Mouse (Mus musculus) cerebellum, postnatal 10 days (tissue): ENCODE data around the gene Spata32.
A peak's percentile ranks its signal among the peaks of the same experiment; 100 is the strongest.

Experiments used
- DNase-seq, 2 experiments: peaks; one replicate each; pipeline ENCODE4 v3.0.0; 2021; ENCODE audit warnings: mixed read lengths in 2 of 2

The Spata32 gene

DNA sequence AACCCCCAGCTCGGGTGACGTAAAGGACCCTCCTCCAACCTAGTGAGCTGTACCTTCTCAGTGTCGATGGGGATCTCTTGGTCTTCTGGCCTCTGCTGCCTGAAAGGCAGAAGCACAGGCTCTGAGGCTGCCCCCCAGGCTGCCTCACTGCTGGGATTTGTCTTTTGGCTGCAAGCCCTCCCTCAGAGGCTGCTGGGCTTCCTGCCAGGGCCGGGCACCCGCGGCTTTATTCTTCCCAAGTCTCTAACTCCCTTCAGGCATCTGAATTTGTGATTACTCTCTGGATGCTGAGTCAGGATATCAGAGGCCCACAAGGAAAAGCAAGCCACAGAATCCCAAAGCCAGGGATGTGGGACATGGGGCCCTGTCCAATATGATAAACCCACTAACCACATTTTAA is 16.6 kb downstream of the Spata32 start:
- DNase-seq = peak; percentile 76 to 84

- DNase-seq = peak; percentile 91 to 92
These were observed 19.1 kb downstream of the Spata32 start for GRCm38 (mm10) chr11:103198911-103199803.

DNA sequence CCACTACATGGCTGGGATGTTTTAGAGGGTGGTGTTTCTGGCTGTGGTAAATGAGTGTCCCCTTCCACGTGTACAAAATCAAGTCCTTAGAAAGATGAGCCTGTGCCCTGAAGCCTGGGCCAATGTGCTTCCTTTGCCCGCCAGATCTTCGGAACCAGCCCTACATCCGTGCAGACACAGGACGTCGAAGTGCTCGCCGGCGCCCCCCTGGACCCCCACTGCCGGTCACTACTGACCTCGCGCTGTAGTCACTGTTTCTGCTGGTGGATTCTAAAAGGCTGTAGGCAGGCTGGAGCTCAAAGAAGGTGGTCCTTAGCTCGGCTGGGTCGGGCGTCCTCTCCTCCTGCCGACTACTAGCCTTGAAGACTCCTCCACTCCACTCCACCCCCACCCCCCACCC is 19.9 kb downstream of the Spata32 start:
- DNase-seq = peak in 1 of 2 experiments; percentile 43

DNA sequence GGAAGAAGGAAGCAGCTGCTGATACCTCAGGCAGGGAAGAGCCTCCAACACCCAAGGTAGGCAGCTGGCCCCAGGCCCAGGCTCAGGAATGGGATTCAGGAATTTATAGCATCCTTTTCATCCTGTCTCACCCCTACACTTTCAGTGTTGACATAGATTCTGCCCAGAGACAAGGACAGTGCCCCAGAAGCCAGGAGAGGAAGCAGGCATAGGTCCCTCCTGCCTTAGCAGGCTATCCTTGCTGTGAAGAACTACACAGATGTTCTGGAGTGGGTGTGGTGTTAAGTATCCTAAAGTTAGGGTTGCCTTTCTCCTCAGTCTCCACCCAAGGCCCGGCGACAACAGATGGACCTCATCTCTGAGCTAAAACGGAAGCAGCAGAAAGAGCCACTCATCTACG is 20.9 kb downstream of the Spata32 start:
- peak in 1 of 2 experiments; percentile 25 for DNase-seq

DNA sequence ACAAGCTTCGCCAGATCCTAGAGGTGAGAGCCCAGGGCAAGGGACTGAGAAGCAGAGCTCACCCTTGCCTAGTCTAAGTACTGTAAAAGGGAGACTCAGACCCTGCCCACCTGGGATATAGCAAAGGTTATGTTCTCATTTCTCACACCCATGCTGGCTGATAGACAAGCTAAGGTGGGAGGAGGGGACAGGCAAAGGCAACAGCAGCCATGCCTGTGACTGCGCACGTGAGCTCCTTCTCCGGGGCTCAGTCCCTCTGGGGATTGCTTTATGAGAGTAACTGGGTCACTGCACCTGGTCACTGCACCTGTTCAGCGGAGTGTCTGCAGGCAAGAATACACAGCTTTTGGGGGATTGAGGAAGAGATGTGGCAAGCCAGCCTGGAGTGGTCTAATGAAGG is 22.6 kb downstream of the Spata32 start:
- DNase-seq = peak in 1 of 2 experiments; percentile 32

GRCm38 (mm10) chr11:103195236-103195635 is 23.0 kb downstream of the Spata32 start:
- DNase-seq = peak in 1 of 2 experiments; percentile 45

DNA sequence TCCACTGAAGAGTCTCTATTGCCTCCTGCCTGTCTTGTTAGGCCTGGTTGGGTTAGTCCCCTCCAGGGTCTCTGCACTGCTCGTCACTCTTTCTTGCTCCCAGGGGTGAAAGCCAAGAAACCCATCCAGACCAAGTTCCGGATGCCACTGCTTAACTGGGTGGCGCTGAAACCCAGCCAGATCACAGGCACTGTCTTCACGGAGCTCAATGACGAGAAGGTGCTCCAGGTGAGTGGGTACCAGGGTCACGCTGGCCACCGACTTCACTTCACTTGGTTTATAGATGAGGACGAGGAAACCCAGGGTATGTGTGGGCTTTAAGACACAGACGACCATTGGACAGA is 24.4 kb downstream of the Spata32 start:
- peak in 1 of 2 experiments; percentile 27 for DNase-seq

- DNase-seq = peak; percentile 83
These were observed 25.0 kb downstream of the Spata32 start for GRCm38 (mm10) chr11:103192956-103193824.

- peak; percentile 64 for DNase-seq
These were observed 25.8 kb downstream of the Spata32 start for GRCm38 (mm10) chr11:103192230-103192955.

- DNase-seq = peak; percentile 75 to 82
These were observed 33.3 kb downstream of the Spata32 start for GRCm38 (mm10) chr11:103184891-103185290.

DNA sequence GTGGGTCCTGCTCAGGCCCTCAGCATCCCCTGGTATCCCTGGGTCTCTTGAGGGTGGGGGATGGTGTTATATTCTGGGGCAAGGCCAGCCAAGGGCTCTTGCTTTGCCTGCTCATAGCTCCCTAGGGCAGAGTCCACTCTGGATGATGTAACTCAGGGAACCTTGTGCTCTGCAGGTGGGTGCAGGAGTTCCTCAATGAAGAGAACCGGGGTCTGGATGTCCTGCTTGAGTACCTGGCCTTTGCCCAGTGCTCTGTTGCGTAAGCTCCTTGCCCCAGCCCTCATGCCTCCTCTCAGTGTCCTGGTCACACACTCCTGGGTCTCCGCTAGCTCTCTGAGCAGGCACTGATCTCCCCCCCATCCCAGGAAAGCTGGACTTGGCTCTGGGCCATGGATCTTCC is 36.3 kb downstream of the Spata32 start:
- DNase-seq = no peak

DNA sequence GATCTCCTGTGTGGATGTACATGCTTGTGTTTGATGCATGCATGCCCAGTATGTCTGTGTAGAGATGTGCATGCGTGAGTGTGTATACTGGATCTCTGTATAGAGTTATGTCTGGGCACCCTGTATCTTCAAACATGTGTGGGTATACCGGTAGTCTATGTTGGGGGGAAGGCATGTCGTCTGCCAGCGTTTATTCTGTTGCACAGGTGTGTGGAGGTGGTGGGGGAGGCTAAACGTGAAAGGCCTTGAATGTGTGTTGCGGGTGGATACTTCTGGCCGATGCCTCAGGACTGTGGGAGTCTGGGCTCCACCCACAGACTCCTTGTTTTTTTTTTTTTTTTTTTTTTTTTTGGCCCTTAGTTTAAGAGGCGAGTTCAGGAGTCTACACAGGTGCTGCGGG is 36.9 kb downstream of the Spata32 start:
- no peak for DNase-seq

GRCm38 (mm10) chr11:103180426-103180825 is 37.8 kb downstream of the Spata32 start:
- DNase-seq = no peak

DNA sequence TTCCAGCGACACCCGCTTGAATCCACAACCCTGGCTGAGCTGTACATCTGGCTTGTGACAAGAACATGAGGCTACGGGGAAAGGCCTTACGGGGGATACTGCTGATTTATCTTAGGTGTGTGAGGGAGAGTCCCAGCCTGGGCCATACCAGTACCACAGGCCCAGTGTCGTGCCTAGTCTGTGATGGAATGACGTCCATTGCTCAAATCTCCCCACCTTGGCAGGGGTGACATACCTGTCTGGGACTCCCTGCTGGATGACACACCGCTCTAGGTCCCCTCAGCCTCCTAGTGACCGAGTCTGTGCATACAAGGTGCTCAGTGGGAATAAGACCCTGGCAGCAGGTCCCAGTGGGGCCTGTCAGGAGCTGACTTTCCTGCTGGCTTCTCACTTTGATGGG is 39.5 kb downstream of the Spata32 start:
- DNase-seq = no peak

- no peak for DNase-seq
These were observed 40.3 kb downstream of the Spata32 start for GRCm38 (mm10) chr11:103177815-103178485.

DNA sequence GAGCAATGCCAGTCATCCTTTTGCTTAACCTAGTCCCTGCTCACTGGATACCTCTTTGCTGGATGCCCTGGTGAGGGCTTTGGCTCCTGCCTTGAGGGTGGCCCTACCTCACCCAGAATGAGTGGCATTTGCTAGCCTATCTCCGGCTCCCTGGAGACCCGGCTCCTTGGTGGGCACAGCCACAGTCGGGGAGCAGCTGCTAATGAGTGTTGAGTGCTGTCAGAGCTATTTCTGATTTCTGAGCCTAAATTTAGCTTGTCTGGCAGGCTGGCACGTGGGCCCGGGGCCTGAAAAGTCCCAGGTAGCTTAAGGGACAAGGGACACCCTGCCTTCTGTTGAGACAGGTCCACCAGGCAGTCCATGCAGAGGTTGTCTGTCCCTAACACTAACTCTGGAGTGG is 41.0 kb downstream of the Spata32 start:
- DNase-seq = no peak

- DNase-seq = no peak
These were observed 41.7 kb downstream of the Spata32 start for GRCm38 (mm10) chr11:103176510-103176909.

DNA sequence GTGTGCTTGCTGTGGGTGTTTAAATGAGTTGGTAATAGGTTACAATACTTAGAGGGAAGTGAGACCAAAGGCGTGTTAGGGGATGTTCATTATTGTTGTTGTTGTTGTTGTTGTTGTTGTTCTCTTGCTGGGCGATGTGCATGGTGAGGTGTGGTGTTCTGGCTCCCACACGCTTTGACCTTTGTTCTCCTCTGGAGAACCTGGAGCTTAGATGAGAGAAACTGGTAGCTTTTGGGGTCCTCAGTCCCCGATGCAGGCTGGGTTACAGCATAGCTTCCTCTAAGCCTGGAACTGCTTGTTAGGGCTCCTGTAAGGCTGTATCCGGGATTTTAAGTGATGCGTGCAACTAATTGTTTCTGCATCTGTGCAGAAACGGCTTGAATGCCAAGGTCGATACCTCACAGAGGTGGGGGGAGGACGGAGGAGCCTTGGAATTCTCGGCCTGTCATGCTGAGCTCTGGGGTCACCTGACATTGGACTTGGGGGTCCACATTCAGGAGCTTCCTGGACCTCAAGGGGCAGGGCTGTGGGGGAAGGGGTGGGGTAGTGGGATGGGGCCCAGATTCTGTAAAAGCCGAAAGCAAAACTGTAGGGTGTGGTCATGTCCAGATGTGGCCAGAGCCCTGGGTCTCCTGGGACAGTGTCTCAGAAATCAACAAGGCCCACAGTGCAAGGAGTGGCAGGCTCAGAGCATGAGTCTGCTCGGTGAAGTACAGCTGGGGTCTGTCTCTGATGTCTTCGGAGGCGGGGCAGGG is 42.4 kb downstream of the Spata32 start:
- no peak for DNase-seq

- no peak for DNase-seq
These were observed 43.3 kb downstream of the Spata32 start for GRCm38 (mm10) chr11:103174891-103175391.

DNA sequence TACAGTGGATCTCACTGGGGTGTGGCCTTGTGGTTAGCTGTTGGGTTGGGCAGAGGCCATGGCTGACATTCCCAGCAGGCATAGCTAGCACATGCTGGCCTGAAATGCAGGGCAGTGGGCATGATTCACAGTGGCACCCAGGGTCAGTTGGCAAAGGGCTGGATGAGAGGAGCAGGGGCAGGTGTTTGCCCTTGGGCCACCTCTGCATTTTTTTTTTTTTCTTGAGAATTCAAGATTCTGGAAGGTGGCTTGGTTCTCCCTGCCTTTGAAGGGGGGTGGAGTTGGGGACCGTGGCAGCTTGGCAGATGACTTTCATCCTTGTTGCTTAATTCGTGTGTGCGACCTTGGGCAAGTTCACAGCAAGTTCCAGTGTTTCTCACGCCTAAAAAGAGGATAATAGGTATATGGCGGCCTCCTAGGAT is 43.8 kb downstream of the Spata32 start:
- no peak for DNase-seq

DNA sequence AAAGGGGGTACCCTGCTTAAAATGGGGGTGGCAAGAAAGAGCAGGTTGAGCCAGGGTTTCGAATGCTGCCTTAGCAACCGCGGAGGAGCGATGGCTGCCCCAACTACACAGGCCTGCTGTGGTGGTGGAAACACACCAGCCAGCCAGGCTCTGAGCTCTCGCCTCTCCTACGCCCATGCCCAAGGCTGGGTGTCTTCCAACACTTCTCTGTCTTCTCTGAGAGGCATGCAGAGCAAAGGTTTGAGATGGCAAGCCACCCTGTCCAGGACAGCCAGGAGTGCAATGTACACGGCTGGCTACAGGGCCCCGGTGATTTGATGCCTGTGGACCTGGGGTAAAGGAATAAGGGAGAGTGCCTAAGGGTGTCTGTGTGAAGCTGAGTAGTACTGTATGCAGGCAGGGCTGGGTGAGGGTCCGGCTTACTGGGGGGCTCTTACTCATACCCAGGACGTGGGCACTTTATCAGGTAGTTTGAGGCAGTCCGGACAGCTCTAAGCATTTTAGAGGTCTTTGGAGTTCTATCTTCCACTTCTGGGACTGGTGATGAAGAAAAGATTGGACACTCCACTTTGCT is 44.4 kb downstream of the Spata32 start:
- DNase-seq = no peak
